Mouse (Mus musculus) forelimb bud, embryonic 11.5 days (tissue): ENCODE results near the gene Syngr2.
"Not testable (repeated sequence)": the region's sequence is repeated elsewhere in the genome, so short reads cannot be mapped to it uniquely, and the experiment has no call there.

Experiments used
- DNase-seq: peaks from one replicate; pipeline ENCODE4 v3.0.0-alpha.2; 2012; ENCODE audit warnings: low read depth, low spot score

Syngr2 gene

GRCm38 (mm10) chr11:117781199-117781821 is 28.2 kb upstream of the Syngr2 start:
- no peak for DNase-seq

- no peak for DNase-seq
Observed at GRCm38 (mm10) chr11:117781993-117782704, 27.3 kb upstream of the Syngr2 start, which contains the start of the genes Tmc8 and Tmc6. Gene Tmc8 (plus strand): TSS chr11:117782076. Gene Tmc6 (minus strand): TSS chr11:117782198.

GRCm38 (mm10) chr11:117782705-117783034 is 26.8 kb upstream of the Syngr2 start:
- no peak for DNase-seq

GRCm38 (mm10) chr11:117783089-117783488 is 26.4 kb upstream of the Syngr2 start:
- peak; percentile 50 for DNase-seq

GRCm38 (mm10) chr11:117783683-117784309 is 25.7 kb upstream of the Syngr2 start:
- DNase-seq: peak; percentile 19

- no peak for DNase-seq
Observed at GRCm38 (mm10) chr11:117786294-117786693, 23.2 kb upstream of the Syngr2 start.

- DNase-seq: not testable (repeated sequence)
Observed at GRCm38 (mm10) chr11:117788481-117788880, 21.0 kb upstream of the Syngr2 start.

GRCm38 (mm10) chr11:117790286-117790685 is 19.2 kb upstream of the Syngr2 start:
- peak; percentile 61 for DNase-seq

- DNase-seq: no peak
Observed at GRCm38 (mm10) chr11:117790703-117791440, 18.6 kb upstream of the Syngr2 start.

- no peak for DNase-seq
Observed at GRCm38 (mm10) chr11:117791441-117791761, 18.1 kb upstream of the Syngr2 start.

- peak; percentile 70 for DNase-seq
Observed at GRCm38 (mm10) chr11:117792281-117792888, 17.1 kb upstream of the Syngr2 start.

GRCm38 (mm10) chr11:117794035-117794551 is 15.4 kb upstream of the Syngr2 start:
- no peak for DNase-seq

GRCm38 (mm10) chr11:117796954-117797353 is 12.5 kb upstream of the Syngr2 start:
- no peak for DNase-seq

- no peak for DNase-seq
Observed at GRCm38 (mm10) chr11:117797511-117798159, 11.8 kb upstream of the Syngr2 start, which contains the start of gene 6030468B19Rik. Gene 6030468B19Rik (plus strand): TSS chr11:117797660.

GRCm38 (mm10) chr11:117798160-117798541 is 11.3 kb upstream of the Syngr2 start:
- DNase-seq: no peak

- DNase-seq: no peak
Observed at GRCm38 (mm10) chr11:117799174-117799573, 10.3 kb upstream of the Syngr2 start.

- no peak for DNase-seq
Observed at GRCm38 (mm10) chr11:117800038-117800437, 9.4 kb upstream of the Syngr2 start.

- no peak for DNase-seq
Observed at GRCm38 (mm10) chr11:117801650-117802049, 7.8 kb upstream of the Syngr2 start.

GRCm38 (mm10) chr11:117803166-117803688 is 6.2 kb upstream of the Syngr2 start:
- DNase-seq: no peak

GRCm38 (mm10) chr11:117806781-117807180 is 2.7 kb upstream of the Syngr2 start:
- no peak for DNase-seq
